Mouse (Mus musculus): ENCODE results near the gene Ift80. TPM values are rescaled to one million over a fixed set of nuclear protein-coding genes. Genes with fewer than 3 reads are reported as not detected.
"Not testable (repeated sequence)": the region's sequence is repeated elsewhere in the genome, so short reads cannot be mapped to it uniquely, and the experiment has no call there.

Ift80 gene
- polyA plus RNA-seq, 1 experiment from 2014 or later: 10.4 TPM

DNA sequence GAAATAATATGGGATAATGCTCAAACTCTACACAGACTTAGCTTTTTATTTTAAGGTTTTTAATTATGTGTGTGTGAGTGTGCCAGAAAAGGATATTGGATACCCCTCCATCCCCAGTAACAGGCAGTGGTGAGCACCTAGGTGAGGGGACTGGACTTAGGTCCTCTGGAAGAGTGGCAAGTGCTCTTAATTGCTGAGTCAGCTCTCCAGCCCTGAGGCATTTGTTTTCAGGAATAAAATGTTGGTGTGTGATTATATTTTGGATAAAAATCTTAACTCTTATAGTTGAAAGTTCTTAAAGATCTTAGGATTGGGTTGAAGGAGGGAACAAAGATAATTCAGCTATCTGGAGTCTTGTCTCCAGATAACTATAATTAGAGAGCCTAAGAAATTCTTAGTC, 16.4 kb upstream of the Ift80 start:
- Histone ChIP-seq H3K27ac (no peak overlapping the region), H3K36me3 (ENCODE audit: insufficient read depth, low read length) (peaks cover 33% of the 10 kb centered on the region), H3K4me2 (ENCODE audit: low read length) (no peak overlapping the region), H3K27me3 (ENCODE audit: insufficient read depth, low read length) (no peaks in the 10 kb centered on the region), H3K9ac (ENCODE audit: low read depth, low read length) (no peak overlapping the region), H3K4me1 (replicated peaks; ENCODE audit: insufficient read depth, low read length) (no peaks in the 10 kb centered on the region), H3K4me3 (replicated peaks; ENCODE audit: low read depth, low read length) (no peak overlapping the region), H3K9me3 (replicated peaks; ENCODE audit: low read length) (no peaks in the 10 kb centered on the region)
- no peak for ATAC-seq (replicated peaks; ENCODE audit: low FRiP score, low read depth)
- DNase-seq (ENCODE audit: low spot score): no peak
- TF ChIP-seq CTCF (IDR thresholded peaks at IDR 0.05; ENCODE audit: low read depth): no peak

DNA sequence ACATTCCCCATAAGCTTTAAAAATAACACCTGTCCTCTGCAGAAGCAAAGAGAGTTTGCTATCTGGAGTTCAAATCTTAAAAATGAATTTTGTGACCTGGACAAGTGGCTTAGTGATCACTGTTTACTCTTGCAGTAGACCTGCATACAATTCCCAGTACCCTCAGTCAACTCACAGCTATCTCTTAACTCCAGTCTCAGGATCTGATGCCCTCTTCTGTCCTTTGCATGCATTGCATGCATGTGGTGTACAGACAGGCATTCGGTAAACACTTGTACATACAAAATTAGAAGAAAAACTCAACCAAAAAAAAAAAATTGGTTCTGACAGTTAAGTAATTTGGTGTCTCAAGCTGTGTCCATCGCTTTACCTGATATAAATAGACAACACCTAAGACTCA, 15.9 kb upstream of the Ift80 start:
- Histone ChIP-seq H3K9me3 (replicated peaks; ENCODE audit: low read length) (no peaks in the 10 kb centered on the region), H3K27ac (no peak overlapping the region), H3K9ac (ENCODE audit: low read depth, low read length) (no peak overlapping the region), H3K4me2 (ENCODE audit: low read length) (no peak overlapping the region), H3K4me3 (replicated peaks; ENCODE audit: low read depth, low read length) (no peak overlapping the region), H3K4me1 (replicated peaks; ENCODE audit: insufficient read depth, low read length) (no peaks in the 10 kb centered on the region), H3K36me3 (ENCODE audit: insufficient read depth, low read length) (peaks cover 31% of the 10 kb centered on the region), H3K27me3 (ENCODE audit: insufficient read depth, low read length) (no peaks in the 10 kb centered on the region)
- 89% methylated on average over 2 of the region's 2 CpGs for WGBS
- ATAC-seq (replicated peaks; ENCODE audit: low FRiP score, low read depth) (no peak), DNase-seq (ENCODE audit: low spot score) (no peak)
- peak; percentile 51; the same call in 1 of the 2 replicates for TF ChIP-seq CTCF (IDR thresholded peaks at IDR 0.05; ENCODE audit: low read depth)

- H3K9me3 ChIP-seq (replicated peaks; ENCODE audit: low read length); DNase-seq (ENCODE audit: low spot score); H3K27me3 ChIP-seq (ENCODE audit: insufficient read depth, low read length); ATAC-seq (replicated peaks; ENCODE audit: low FRiP score, low read depth); H3K4me3 ChIP-seq (replicated peaks; ENCODE audit: low read depth, low read length); H3K4me2 ChIP-seq (ENCODE audit: low read length); H3K27ac ChIP-seq; H3K9ac ChIP-seq (ENCODE audit: low read depth, low read length); H3K4me1 ChIP-seq (replicated peaks; ENCODE audit: insufficient read depth, low read length): not testable (repeated sequence)
- 98% methylated on average over 2 of the region's 2 CpGs for WGBS
- peaks cover 22% of the 10 kb centered on the region for H3K36me3 ChIP-seq (ENCODE audit: insufficient read depth, low read length)
Measured at GRCm38 (mm10) chr3:69018635-69019034, 14.3 kb upstream of the Ift80 start.

GRCm38 (mm10) chr3:69017181-69017580, 12.8 kb upstream of the Ift80 start:
- no peaks in the 10 kb centered on the region for H3K27me3 ChIP-seq (ENCODE audit: insufficient read depth, low read length)
- H3K36me3 ChIP-seq (ENCODE audit: insufficient read depth, low read length): peaks cover 25% of the 10 kb centered on the region
- H3K4me1 ChIP-seq (replicated peaks; ENCODE audit: insufficient read depth, low read length): no peaks in the 10 kb centered on the region
- no peaks in the 10 kb centered on the region for H3K9me3 ChIP-seq (replicated peaks; ENCODE audit: low read length)
- no peak overlapping the region for H3K27ac ChIP-seq
- WGBS: 88% methylated on average over 3 of the region's 3 CpGs
- no peak overlapping the region for H3K4me3 ChIP-seq (replicated peaks; ENCODE audit: low read depth, low read length)
- ATAC-seq (replicated peaks; ENCODE audit: low FRiP score, low read depth) (no peak), DNase-seq (ENCODE audit: low spot score) (no peak)
- TF ChIP-seq CTCF (IDR thresholded peaks at IDR 0.05; ENCODE audit: low read depth): no peak
- no peak overlapping the region for H3K9ac ChIP-seq (ENCODE audit: low read depth, low read length)
- no peak overlapping the region for H3K4me2 ChIP-seq (ENCODE audit: low read length)

- Histone ChIP-seq H3K4me2 (ENCODE audit: low read length) (no peak overlapping the region), H3K27ac (no peak overlapping the region), H3K27me3 (ENCODE audit: insufficient read depth, low read length) (no peaks in the 10 kb centered on the region), H3K9me3 (replicated peaks; ENCODE audit: low read length) (no peaks in the 10 kb centered on the region), H3K36me3 (ENCODE audit: insufficient read depth, low read length) (0 out of 2 replicates have a peak, but pooled peaks cover 4% of the 10 kb centered on the region), H3K4me3 (replicated peaks; ENCODE audit: low read depth, low read length) (no peak overlapping the region), H3K9ac (ENCODE audit: low read depth, low read length) (no peak overlapping the region), H3K4me1 (replicated peaks; ENCODE audit: insufficient read depth, low read length) (no peaks in the 10 kb centered on the region)
- no peak for DNase-seq (ENCODE audit: low spot score)
- no peak for TF ChIP-seq CTCF (IDR thresholded peaks at IDR 0.05; ENCODE audit: low read depth)
- WGBS: 79% methylated on average over 2 of the region's 2 CpGs
- no peak for ATAC-seq (replicated peaks; ENCODE audit: low FRiP score, low read depth)
Measured at GRCm38 (mm10) chr3:69008873-69009272, 4.5 kb upstream of the Ift80 start.

DNA sequence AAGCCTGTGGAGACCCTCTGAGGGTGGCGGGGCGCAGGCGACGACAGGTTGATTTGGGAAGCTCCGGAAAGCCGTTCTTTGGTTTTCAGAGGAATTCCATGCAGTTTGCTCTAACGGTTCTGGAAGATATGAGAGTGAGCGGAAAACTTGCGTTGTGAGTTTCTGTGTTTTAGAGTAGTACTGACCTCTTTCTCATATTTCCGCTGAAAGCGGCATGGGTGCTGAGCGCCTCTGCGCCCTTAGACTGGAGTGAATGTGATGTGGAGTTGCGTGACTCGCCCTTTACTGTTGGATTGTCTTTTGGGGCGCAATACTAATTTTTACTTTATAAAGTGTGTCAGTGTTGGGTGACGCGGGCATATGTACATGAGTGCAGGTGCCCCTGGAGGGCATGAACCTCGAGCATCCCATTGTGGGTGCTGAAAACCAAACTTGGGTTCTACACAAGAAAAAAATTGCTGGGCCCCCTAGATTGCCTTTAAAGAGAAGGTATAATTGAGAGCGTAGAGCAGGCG, 1.9 kb upstream of the Ift80 start:
- no peaks in the 10 kb centered on the region for H3K4me1 ChIP-seq (replicated peaks; ENCODE audit: insufficient read depth, low read length)
- H3K4me3 ChIP-seq (replicated peaks; ENCODE audit: low read depth, low read length): peak overlapping the region; percentile 100
- 2% methylated on average over 21 of the region's 21 CpGs for WGBS
- no peaks in the 10 kb centered on the region for H3K9me3 ChIP-seq (replicated peaks; ENCODE audit: low read length)
- H3K27me3 ChIP-seq (ENCODE audit: insufficient read depth, low read length): no peaks in the 10 kb centered on the region
- no peaks in the 10 kb centered on the region for H3K36me3 ChIP-seq (ENCODE audit: insufficient read depth, low read length)
- H3K9ac ChIP-seq (ENCODE audit: low read depth, low read length): peak overlapping the region; percentile 82
- ATAC-seq (replicated peaks; ENCODE audit: low FRiP score, low read depth): no peak
- peak overlapping the region; percentile 96 for H3K27ac ChIP-seq
- DNase-seq (ENCODE audit: low spot score): peak; percentile 53
- no peak for TF ChIP-seq CTCF (IDR thresholded peaks at IDR 0.05; ENCODE audit: low read depth)
- peak overlapping the region; percentile 68 for H3K4me2 ChIP-seq (ENCODE audit: low read length)
